Mouse (Mus musculus) yolk sac, embryonic 10.5 days (tissue): ENCODE data around the gene 1700001K19Rik.
"Not testable (repeated sequence)": the region's sequence is repeated elsewhere in the genome, so short reads cannot be mapped to it uniquely, and the experiment has no call there.

ENCODE experiments used
- DNase-seq: peaks from one replicate; pipeline ENCODE4 v3.0.0-alpha.2; 2017; ENCODE audit warnings: low spot score

Gene 1700001K19Rik

DNA sequence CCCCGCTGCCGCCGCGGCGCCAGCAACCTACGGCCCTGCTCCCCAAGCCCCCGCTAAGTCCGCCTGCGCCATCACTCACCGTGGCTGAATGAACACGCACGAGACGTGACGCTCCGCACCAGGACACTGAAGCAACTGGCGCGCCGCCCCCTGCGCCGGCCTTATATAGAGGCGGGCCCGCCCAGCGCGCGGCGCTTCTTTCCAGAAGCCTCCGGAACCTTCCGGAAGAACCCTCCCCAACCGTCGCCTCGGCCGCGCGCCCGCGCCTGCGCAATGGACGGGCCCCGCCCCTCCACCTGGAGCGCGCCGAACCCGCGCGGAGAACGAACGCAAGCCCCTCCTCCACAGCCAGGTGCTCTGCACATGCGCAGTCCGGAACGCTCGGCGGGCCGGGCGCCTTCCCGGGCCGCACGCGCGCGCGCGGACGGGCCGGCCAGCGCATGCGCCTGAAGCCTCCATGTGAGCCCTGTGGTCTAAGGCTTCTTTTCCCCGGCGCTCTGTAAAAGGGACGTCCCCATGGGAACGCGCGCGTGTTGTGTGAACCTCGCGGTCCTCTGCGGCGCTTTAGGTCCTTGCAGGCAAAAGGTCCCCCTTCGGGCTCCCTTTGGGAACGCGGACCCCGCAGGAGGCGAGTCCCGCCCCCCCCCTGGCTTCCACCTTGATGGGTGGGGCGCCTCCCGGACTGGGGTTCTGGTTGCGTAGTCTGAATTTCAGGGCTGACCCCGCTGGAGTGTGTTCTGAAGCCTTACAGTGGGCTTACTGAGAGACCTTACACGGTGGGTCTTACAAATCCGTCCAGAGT lies 14.0 kb upstream of the 1700001K19Rik start:
- peak; percentile 97 for DNase-seq

DNA sequence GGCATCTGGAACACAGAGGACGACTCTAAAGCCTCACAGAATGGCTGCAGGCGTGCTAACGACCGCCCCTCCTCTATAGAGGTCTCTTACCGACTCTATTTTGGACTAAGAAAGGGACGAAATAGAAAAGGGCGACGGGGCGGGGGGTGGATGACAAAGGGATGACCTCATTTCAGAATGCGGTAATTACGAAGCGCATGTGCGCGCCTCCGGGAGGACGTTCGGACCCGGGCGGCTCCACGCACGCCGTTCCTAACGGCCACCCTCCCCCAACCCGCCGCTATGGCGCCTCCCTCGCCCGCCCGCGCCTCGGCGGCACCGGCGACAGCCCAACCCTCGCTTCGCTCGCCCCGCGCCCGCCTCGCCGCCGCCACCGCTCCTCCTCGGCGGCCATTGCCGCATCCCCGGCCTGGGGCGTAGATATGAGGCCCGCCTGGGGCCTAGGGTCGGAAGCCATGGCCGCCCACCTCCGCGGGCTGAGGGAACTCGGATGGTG lies 13.3 kb upstream of the 1700001K19Rik start:
- peak; percentile 54 for DNase-seq

DNA sequence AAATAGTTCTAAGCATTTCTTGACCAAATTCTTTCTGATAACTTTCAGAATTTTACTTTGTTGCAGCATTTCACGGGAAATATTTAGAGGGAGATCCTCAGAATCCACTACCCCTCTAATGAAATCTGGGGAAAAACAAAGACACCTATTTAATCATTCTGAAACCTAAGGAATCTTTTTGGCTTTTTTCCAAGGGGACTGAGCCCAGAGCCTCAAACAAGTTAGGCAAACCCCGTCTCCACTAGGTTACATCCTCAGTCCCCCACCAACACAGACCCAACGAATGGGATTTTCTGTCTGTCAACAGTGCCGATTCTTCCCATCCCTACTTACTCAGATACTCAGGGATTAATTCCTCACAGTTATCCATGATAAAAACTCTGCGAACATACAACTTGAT lies 11.0 kb upstream of the 1700001K19Rik start:
- not testable (repeated sequence) for DNase-seq

DNA sequence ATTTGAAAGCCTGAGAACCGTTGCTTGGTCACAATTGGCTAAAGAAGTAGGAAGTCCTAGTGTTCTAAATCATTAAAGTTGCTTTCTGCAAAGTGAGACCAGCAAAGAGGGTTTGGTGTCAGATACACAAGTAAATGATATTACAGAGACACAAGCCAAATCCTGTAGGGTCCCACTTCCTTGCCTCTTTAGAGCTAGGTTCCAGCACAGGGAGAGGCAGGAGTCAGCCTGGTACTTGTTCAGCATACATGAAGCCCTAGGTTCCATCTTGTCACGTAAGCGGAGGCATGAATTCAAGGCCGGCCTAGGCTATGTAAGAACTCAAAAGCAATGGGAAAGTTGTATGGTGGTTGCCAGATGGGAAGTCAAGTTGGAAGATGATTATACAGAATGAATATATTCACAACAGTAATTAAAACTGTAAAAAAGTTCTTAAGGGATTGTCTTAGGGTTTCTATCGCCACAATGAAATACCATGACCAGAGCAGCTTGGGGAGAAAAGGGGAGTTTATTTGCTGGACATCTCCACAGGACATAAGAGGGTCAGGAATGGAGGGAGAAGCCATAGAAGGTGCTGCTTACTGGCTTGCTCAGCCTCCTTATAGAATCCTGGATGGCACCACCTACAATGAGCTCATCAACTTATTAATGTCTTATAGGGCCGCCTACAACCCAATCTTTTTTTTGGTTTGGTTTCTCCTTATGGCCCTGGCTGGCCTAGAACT lies 7.7 kb upstream of the 1700001K19Rik start:
- DNase-seq, result no peak

DNA sequence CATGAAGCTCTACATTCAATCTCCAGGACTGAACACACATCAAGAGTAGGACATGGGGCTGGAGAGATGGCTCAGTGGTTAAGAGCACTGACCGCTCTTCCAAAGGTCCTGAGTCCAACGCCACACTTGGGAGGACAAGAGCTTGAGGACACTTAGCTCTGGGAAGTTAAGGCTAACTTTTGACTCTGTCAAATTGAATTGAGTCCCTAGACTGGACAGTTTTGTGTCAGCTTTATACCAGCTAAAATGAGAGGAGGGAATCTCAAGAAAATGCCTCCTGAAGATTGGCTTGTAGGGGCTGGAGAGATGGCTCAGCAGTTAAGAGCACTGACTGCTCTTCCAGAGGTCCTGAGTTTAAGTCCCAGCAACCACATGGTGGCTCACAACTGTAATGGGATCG lies 6.5 kb upstream of the 1700001K19Rik start:
- DNase-seq, result not testable (repeated sequence)

DNA sequence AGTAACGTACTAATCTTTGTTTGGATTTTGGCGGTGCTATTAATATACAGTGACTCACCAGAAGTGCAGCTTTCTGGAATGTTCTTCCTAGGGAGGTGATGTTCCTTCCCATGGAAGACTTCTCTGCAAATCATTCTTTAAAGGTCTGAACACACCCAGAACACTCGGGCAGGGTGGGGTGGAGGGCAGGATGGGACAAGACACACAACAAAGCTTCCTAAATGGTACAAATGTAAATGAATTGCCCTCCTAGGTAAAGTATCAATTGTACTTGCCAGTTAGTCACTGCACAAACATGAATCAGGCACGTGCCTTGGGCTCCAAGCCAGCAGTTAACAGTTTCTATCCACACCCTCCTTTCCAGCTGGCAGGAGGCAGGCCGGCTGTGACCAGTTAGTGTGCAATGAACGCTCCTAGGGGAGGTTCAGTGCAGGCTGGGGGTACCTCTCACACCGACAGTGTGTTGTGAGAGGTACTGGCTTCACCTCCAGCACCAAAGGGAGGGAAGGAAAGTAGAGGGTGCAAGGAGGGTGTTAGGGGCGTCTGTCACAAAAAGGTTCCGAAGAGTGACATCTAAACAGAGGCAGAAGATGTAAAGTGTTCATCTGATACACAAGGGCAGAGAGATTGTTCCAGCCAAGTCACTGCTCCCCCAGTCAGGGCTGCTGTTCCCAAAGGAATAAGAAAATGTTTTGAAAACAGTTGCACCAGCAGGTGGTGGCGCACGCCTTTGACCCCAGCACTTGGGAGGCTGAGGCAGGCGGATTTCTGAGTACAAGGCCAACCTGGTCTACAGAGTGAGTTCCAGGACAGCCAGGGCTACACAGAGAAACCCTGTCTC lies 5.7 kb upstream of the 1700001K19Rik start:
- DNase-seq, result peak; percentile 33

DNA sequence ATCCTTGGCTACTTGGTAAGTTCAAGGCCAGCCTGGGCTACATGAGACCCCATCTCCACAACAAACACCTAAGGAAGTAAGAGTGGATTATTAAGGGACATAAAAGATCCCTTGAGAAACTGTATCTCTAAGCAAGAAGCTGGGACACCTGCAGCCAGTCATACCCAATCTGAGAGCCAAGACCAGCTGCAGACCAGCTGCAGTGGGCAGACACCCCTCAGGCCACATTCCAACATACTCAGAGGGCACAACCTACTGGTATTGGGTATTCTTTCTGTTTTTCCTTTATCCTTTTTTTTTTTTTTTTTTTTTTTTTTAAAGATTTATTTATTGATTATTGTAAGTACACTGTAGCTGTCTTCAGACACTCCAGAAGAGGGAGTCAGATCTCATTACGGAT lies 1.2 kb upstream of the 1700001K19Rik start:
- no peak for DNase-seq

DNA sequence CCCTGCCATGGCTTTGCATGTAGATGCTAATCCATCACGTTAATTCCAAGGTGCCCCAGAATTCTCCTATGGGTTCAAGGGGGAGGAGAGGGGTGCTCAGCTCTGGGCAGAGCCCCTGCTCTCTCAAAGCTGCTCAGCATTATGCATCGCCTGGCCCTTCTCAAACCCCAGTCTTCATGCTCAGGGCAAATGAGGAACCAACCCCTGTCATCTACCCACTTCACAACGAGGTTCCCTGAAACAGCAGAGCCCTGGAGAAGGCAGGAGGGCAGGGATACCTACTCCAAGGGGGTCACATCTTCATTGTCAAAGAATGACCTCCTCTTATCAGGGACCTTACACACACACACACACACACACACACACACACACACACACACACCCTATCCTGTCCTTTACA lies 541 bp downstream of the 1700001K19Rik start:
- no peak for DNase-seq

DNA sequence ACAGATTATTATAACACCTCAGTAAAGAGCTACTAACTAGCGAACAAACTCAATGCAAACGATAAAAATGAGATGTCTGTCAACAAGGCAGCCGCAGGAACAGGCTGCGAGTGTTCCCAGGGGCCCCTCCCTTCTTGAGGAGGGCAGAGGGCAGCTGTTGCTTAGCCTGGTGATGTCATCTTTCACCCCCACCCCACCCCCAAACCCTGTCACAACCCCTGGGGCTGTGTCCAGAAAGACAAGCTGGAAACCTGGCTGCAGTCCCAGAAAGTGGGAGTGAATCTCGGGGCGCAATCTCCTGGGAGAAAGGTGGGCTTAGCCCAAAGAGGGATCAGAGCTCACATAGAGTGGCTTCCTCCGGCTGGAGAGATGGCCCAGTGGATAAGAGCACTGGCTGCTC lies 1.2 kb downstream of the 1700001K19Rik start:
- no peak for DNase-seq

DNA sequence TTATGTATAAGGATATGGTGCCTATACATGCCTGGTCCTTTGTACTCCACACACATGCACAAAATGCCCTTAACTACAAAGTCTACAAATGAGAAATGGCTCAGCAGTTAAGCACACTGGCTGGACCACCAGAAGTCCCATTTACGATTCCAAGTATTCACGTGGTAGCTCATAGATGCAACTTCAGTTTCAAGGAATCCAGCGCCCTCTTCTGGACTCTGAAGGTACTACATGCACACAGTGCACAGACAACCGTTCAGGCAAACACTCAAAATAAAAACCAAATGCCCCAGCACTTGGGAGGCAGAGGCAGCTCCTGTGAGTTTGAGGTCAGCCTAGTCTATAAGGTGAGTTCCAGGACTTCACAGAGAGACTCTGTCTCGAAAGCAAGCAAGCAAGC lies 8.2 kb downstream of the 1700001K19Rik start:
- DNase-seq, result no peak

DNA sequence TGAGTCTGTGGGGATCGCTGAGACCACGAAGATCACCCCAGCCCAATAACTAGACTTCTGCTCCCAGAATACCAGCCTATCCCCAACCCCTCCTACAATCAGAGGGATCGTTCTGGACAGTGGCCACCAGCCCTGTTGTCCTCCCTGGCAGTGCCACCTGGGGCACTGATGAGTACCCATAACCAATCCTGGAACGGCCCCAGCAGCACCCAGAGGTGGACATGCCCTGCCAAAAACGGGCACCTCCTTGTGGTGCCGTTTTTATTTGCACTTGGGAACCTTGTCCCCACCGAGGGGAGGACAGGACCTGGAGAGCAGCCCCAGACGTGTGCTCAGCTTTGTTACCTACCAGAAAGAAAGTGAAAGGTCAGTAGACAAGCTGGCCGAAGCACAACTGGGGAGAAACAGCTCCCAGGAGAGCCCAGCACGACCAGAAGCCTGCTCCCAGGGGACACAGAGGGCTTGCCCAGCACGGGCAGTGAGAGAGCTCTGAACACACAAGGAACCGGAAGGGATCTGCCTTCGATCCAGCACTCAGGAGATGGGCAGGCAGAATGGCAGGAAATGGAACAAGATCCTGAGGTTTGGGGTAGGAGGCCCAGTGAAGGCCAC lies 14.8 kb downstream of the 1700001K19Rik start:
- DNase-seq, result no peak

DNA sequence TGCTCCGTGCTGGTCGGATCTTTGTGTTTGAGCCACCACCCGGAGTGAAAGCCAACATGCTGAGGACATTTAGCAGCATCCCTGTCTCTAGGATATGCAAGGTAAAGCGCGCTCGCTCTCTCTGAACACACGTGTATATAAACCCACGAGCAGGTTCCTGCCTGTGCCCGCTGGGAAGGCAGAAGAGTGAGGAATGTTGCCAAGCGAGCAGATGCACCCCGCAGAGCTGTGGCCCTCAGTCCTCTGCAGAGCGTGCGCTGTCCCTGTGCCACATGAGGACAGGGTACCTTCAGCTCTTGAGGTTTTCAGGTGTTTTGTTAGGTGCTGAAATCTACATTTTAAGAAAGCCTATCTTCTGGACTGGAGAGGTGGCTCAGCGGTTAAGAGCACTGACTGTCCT lies 20.7 kb downstream of the 1700001K19Rik start:
- no peak for DNase-seq

DNA sequence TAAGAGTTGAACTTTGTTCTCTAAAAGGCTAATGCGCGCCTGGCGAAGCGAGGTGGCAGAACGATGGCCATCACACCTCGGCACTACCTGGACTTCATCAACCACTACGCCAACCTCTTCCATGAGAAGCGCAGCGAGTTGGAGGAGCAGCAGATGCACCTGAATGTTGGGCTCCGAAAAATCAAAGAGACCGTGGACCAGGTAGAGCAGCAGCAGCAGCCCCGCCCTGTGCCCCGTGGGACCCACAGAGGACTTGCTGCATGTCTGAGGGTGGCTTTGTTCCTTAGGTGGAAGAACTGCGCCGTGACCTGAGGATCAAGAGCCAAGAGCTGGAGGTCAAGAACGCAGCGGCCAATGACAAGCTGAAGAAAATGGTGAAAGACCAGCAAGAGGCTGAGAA lies 31.0 kb downstream of the 1700001K19Rik start:
- DNase-seq, result no peak

DNA sequence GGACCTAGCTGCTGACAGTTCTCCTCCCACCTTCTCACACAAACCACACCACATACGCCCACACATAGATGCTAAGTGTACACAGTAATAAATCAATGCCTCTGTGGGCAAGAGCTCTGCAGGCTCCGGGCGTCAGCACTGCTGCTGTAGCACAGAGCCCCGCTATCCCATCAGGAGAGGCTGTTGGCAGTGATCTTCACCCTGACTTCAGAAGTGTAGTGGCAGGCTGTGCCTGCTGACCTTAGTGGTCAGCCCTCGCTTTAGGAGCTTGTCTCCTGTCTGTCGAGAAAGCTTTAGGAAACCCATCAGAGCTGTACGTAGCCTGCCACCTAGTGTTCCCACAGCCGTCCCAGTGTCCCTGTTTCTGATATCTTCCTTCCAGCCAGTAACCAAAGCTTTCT lies 32.2 kb downstream of the 1700001K19Rik start:
- no peak for DNase-seq

DNA sequence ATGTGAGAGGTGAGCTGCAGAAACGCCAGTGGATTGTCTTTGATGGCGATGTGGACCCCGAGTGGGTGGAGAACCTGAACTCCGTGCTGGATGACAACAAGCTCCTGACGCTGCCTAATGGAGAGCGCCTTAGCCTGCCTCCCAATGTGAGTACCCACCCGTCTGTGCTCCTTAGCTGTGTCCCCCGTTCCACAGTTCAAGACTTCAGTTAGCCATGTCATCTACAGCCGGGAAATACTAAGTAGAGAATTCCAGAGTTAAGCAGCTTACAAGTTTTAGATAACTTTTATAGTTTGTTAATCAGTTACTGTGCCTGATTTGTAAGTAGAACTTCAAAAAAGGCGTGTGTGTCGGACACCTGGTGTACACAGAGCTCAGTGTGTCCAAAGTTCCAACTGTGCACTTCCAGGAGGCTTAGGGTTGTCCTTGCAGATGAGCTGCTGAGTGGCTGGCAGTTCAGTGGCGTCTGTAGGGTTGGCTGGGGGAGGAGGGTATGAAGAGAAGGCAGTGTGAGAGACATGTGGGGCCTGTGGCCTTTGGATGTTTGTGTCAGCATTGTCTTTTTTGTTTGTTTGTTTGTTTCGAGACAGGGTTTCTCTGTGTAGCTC lies 44.8 kb downstream of the 1700001K19Rik start:
- peak; percentile 69 for DNase-seq

DNA sequence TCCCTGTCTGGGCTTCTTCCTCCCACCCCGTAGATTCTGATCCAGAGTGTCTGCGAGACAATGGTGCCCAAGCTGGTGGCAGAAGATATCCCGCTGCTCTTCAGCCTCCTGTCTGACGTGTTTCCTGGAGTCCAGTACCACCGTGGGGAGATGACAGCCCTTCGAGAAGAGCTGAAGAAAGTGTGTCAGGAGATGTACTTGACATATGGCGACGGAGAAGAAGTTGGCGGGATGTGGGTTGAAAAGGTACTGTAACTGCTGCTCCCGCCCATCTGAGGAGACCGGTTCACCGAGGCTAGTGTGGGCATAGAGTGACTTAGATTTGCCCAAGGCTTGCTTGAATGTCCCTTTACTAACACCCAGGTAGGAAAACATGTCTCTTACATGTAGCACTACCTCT lies 46.1 kb downstream of the 1700001K19Rik start:
- no peak for DNase-seq

DNA sequence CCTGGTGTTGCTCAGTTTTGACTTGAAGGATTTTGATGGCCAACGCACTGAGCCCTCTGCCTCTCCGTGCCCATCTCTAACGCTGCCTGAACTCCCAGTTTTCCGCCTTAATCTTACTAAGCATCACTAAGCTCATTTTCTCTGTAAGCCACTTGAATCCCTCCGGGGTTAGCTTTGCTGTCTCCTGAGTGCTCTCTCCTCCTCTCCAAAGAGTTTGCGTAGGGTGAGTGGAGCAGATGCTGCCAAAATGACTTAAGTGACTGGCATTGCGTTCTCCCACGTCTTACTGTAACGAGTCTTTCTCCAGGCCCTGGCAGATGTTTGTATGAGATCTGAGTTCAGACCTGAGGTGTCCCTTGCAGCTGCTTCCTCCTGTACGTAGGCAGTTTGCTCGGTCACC lies 52.4 kb downstream of the 1700001K19Rik start:
- no peak for DNase-seq
